Mouse (Mus musculus): ENCODE measurements around the gene Rrnad1. TPM values are rescaled to one million over a fixed set of nuclear protein-coding genes. Genes with fewer than 3 reads are reported as not detected.
A peak's percentile ranks its signal among the peaks of the same experiment; 100 is the strongest.

Rrnad1 gene
- 41.0 and 55.9 TPM in 2 replicates for polyA plus RNA-seq (2012; rRNA removed)

DNA sequence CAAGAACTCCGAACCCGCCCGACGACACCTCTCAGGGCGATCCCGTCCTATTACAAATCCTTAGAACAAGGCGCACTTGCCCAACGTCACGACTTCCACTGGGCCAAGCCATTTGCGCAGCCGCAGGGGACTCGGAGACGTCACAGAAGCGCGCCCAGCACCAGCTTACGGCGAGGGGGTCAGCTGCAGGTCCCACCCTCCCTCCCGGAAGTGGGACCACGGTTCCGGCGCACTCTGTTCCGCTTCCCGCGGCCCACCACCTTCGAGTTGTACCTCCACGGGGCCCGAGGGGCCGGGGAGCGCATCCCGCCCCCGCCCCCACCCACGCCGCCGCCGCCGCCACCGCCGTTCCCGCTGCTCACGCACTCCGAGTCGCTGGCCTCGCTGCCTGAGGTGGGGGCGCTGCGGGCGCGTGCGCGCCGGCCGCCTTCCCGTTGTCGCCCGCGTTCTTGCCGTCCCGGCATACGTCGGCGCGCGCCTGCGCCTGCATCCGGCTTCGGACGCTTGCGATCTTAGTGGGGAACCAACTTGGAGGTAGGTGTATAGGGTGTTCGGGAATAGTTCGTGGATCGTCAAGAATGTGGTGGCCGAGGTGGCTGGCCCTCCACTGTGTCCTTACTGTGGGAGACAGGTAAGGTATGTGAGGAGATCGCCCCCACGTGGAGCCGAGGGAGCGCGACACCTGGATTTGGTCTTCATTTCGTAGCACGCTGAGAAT is at the start of gene Rrnad1, which contains the start of gene Isg20l2:
Rrnad1 (minus strand) TSS at position 640 of the 718 bp plus-strand sequence.
Isg20l2 (plus strand) TSS at position 237 of the 718 bp plus-strand sequence.
- peak; percentile 100 for DNase-seq (ENCODE audit: low read depth)
- TF ChIP-seq POLR2A (IDR thresholded peaks at IDR 0.05; ENCODE audit: borderline replicate concordance, extremely low read depth, insufficient read depth, insufficient read length, poor library complexity, severe bottlenecking) (peak; percentile 23; the same call in 1 of the 2 replicates), CTCF (IDR thresholded peaks at IDR 0.05; ENCODE audit: borderline replicate concordance, extremely low read depth, insufficient read depth, insufficient read length) (peak; percentile 71)

DNA sequence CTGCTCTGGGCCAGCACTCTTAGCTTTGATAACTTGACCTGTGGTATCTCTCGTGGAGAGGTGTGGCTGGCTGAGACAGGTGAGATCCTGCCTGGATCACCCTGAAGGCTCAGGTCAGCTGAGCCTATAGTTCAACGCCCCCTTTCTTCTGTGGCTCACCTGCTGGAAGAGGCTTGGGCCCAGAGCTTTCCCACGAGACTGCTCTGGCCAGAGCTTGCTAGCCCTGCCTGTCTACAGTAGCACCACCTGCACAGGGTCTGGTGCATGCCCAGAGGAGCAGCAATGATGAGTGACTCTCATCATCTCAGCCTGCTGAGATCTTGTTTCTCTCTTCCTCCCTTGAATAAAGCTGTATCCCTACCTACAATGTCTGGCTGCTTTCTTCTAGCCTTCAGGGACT is 49.6 kb upstream of the Rrnad1 start:
- TF ChIP-seq POLR2A (IDR thresholded peaks at IDR 0.05; ENCODE audit: borderline replicate concordance, extremely low read depth, insufficient read depth, insufficient read length, poor library complexity, severe bottlenecking), result no peak
- TF ChIP-seq CTCF (IDR thresholded peaks at IDR 0.05; ENCODE audit: borderline replicate concordance, extremely low read depth, insufficient read depth, insufficient read length), result no peak
- DNase-seq (ENCODE audit: low read depth), result no peak

DNA sequence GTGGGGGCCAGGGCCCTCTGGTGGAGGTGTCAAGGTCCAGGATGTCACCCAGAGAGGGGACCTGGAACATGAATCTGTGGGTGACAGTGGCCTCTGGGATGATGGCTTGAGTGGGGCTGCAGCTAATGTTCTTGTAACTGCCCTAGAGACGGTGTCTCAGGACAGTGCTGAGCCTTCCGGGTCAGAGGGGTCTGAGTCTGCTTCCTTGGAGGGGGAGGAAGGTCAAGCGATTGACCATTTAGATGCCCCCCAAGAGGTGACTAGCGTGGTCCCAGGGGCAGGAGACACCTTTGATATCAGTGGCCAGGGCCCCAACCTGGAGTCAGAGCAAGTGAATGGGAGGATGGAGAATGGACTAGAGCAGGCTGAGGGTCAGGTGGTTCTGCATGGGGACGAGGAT is 49.0 kb upstream of the Rrnad1 start:
- no peak for DNase-seq (ENCODE audit: low read depth)
- TF ChIP-seq CTCF (IDR thresholded peaks at IDR 0.05; ENCODE audit: borderline replicate concordance, extremely low read depth, insufficient read depth, insufficient read length) (no peak), POLR2A (IDR thresholded peaks at IDR 0.05; ENCODE audit: borderline replicate concordance, extremely low read depth, insufficient read depth, insufficient read length, poor library complexity, severe bottlenecking) (no peak)

DNA sequence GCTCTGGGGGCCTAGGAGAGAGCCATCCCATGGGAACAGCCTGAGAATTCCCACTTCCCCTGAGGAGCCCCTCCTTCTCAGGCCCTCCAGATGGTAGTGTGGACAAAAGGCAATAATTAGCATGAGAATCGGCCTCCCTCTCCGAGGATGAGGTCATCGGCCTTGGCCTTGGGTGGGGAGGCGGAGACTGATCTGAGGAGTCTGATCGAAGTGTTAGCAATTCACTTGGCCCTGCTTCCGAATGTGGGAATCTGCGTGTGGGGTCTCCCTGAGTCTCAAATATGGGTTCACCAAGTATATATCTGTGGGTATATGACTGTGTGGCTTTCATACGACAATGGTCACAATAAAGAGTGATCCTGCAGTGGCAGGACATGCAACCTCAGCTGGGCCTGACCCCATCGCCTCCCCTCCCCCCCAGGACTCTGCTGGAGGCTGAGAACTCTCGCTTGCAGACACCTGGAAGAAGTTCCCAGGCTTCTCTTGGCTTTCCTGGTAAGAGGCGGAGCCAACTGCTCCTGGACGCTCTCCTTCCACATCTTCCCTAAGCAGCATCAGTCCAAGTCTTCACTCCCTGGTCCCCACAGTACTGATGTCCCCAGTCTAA is 44.0 kb upstream of the Rrnad1 start:
- peak; percentile 97 for DNase-seq (ENCODE audit: low read depth)
- TF ChIP-seq CTCF (IDR thresholded peaks at IDR 0.05; ENCODE audit: borderline replicate concordance, extremely low read depth, insufficient read depth, insufficient read length) (no peak), POLR2A (IDR thresholded peaks at IDR 0.05; ENCODE audit: borderline replicate concordance, extremely low read depth, insufficient read depth, insufficient read length, poor library complexity, severe bottlenecking) (no peak)

DNA sequence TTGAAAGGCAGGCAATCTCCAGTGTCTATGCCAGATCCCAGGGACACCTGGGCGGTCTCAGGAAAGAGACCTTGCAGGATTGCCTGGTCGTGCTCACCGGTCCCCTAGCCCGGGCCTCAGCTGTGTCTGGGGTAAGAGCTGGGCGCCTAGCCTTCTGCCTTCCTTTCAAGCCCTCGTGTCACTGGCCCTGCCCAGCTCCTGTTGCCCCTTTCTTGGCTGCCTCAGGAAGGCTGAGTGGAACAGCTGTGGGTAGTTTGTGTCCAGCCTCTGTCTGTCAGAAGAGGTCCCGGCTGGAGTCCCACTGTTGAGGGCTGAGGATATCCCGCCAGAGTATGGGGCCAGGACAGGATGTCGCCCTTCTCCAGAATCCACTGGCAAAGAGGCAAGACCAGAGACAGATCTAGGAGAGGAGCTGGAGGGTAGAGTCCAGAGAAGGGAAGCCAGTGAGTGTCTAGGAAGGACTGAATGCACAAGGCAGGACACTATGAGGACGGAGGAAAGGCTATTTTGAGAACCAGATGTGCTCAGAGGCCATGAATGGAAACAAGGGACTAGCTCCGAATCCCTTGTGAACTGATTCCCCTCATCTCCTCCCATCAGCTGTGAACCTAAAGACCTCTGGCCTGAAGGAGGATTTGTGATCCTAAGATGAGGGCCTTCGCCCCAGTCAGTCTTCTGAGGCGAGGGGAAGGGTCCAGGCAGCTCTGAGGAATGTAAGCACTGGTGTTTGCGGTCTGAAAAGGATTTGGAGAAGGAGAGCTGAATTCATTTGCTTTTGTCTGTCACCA is 43.3 kb upstream of the Rrnad1 start:
- TF ChIP-seq CTCF (IDR thresholded peaks at IDR 0.05; ENCODE audit: borderline replicate concordance, extremely low read depth, insufficient read depth, insufficient read length), result no peak
- no peak for TF ChIP-seq POLR2A (IDR thresholded peaks at IDR 0.05; ENCODE audit: borderline replicate concordance, extremely low read depth, insufficient read depth, insufficient read length, poor library complexity, severe bottlenecking)
- DNase-seq (ENCODE audit: low read depth), result peak; percentile 42

DNA sequence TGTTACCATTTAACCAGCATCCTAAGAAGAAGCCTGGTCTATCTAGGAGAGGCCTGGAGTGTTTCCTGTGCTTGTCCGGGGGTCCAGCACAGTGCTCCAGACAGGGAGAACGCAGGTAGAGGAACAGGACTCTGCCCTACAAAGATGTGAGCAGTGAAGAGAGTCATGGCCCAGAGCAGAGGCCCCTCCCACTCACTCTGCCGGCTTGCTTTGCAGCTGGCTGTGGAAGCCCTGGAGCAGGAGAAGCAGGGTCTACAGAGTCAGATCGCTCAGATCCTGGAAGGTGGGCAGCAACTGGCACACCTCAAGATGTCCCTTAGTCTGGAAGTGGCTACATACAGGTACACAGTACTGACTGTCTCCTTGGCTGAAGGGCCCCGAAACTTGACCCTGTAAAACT is 42.3 kb upstream of the Rrnad1 start:
- DNase-seq (ENCODE audit: low read depth), result peak; percentile 49
- TF ChIP-seq CTCF (IDR thresholded peaks at IDR 0.05; ENCODE audit: borderline replicate concordance, extremely low read depth, insufficient read depth, insufficient read length) (no peak), POLR2A (IDR thresholded peaks at IDR 0.05; ENCODE audit: borderline replicate concordance, extremely low read depth, insufficient read depth, insufficient read length, poor library complexity, severe bottlenecking) (no peak)

DNA sequence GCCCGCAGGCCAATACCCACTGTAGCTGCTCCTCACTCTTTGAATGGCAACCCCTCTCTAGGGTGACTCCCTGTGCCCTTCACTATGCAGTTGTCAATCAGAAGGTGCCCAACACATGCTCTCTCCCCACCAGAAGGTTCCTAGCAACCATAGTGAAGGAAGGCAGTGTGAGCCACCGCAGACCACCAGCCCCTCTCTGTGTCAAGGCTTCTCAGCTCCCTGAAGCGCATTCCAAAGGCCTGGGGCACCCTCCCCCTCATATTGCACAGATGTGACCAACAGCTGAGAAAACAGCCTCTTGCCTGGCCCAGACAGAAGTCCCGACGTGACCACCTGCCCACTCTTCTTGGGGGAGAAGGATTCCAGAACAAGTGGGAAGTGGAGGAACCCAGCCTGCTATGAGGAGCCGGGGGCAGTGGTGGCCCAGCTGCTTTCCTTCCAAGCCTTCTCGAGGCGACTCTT is 41.7 kb upstream of the Rrnad1 start:
- no peak for TF ChIP-seq CTCF (IDR thresholded peaks at IDR 0.05; ENCODE audit: borderline replicate concordance, extremely low read depth, insufficient read depth, insufficient read length)
- no peak for TF ChIP-seq POLR2A (IDR thresholded peaks at IDR 0.05; ENCODE audit: borderline replicate concordance, extremely low read depth, insufficient read depth, insufficient read length, poor library complexity, severe bottlenecking)
- peak; percentile 70 for DNase-seq (ENCODE audit: low read depth)

DNA sequence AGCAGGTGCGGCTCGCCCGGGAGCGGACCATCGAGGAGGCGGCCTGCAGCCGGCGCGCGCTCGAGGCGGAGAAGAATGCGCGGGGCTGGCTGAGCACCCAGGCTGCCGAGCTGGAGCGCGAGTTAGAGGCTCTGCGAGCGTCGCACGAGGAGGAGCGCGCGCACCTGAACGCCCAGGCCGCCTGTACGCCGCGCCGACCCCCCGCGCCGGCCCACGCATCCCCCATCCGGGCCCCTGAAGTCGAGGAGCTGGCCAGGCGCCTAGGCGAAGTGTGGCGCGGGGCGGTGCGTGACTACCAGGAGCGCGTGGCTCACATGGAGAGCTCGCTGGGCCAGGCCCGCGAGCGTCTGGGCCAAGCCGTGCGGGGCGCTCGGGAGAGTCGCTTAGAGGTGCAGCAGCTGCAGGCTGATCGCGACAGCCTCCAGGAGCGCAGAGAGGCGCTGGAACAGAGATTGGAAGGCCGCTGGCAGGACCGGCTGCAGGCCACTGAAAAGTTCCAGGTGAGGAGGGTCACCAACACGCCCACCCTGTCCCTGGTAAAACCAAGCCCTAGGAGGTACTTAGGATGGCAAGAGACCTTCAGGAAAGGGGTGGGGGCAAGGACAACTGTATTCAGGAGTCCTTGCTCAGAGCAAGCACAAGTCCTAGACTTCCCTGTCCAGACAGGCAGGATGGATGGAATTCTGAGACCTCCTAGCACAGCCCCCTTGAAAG is 41.1 kb upstream of the Rrnad1 start:
- peak; percentile 56 for DNase-seq (ENCODE audit: low read depth)
- no peak for TF ChIP-seq CTCF (IDR thresholded peaks at IDR 0.05; ENCODE audit: borderline replicate concordance, extremely low read depth, insufficient read depth, insufficient read length)

DNA sequence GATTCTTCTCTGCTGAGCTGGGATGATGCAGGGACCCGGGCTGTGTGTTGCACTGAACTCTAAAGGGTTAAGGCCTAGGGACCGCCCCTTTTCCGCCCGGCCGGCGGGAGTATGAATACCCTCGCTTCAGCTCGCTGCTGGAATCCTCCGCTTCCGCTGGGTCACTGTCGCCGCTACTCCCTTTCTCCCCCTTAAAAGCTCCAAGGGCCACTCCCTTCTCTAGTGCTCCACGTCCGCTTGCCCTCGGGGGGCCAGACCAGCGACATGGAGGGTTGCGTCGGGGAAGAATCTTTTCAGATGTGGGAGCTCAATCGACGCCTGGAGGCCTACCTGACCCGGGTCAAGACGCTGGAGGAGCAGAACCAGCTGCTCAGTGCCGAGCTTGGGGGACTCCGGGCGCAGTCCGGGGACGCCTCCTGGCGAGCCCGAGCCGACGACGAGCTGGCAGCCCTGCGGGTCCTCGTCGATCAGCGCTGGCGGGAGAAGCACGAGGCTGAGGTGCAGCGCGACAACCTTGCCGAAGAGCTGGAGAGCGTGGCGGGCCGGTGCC is 40.5 kb upstream of the Rrnad1 start, which contains the start of gene Nes:
Nes (plus strand) TSS at position 140 of the 550 bp plus-strand sequence.
- peak; percentile 95 for DNase-seq (ENCODE audit: low read depth)
- no peak for TF ChIP-seq CTCF (IDR thresholded peaks at IDR 0.05; ENCODE audit: borderline replicate concordance, extremely low read depth, insufficient read depth, insufficient read length)
- peak; percentile 59; the same call in 1 of the 2 replicates for TF ChIP-seq POLR2A (IDR thresholded peaks at IDR 0.05; ENCODE audit: borderline replicate concordance, extremely low read depth, insufficient read depth, insufficient read length, poor library complexity, severe bottlenecking)

DNA sequence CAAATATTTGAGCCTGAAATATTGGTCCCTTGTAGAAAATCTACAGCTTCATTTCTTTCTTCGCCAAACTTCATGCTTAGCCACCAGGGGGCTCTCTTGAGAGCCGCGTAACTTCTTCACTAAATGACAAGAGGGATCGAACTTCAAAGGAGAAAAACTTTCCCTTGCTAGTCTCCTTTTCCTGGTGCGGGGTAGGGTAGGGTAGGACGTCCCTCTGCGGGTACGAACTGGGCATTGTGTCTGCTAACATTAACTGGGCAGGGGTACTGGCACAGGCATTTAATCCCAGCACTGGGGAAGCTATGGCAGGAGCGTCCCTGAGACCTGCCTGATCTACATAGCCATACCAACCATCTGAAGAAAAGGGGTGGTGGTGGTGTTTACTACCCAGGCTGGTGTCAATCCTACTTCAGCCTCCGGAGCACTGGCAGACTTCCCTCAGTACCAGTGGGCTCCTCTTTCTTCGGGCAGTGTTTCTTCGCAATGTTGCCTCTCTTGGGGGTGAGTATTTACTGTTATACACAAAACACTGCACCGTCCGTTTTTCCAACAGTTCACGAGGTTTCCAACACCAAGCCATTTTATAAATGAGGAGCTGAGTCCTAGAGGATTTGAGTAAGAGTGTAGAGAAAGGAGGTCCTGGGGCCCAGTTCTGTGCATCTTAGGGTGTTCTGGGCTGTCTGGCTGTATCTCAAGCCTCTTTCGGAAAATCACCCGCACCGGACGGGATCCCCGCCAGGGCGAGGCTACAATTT is 39.8 kb upstream of the Rrnad1 start:
- peak; percentile 86 for DNase-seq (ENCODE audit: low read depth)
- peak; percentile 74; the same call in 1 of the 2 replicates for TF ChIP-seq CTCF (IDR thresholded peaks at IDR 0.05; ENCODE audit: borderline replicate concordance, extremely low read depth, insufficient read depth, insufficient read length)
- no peak for TF ChIP-seq POLR2A (IDR thresholded peaks at IDR 0.05; ENCODE audit: borderline replicate concordance, extremely low read depth, insufficient read depth, insufficient read length, poor library complexity, severe bottlenecking)

All from brain, embryonic 14.5 days (tissue).